Mouse (Mus musculus) G1E (cell line): ENCODE measurements at regions not wholly inside any gene's neighbourhood (a gene's known extent, or its start where the extent isn't known, plus 50 kb on each side); places are given as distances from the start of the nearest gene placed in this dataset.

ENCODE experiments used
- CTCF ChIP-seq: IDR thresholded peaks from 2 replicates; pipeline ENCODE4 v1.5.1; 2012; ENCODE audit warnings: low read depth, low read length, inconsistent platforms, mixed read lengths
- GATA1 ChIP-seq: IDR thresholded peaks from 2 replicates; pipeline ENCODE4 v1.6.1; 2012; ENCODE audit warnings: borderline replicate concordance, low read length, inconsistent platforms, mixed read lengths
- GATA2 ChIP-seq: IDR thresholded peaks from 2 replicates; pipeline ENCODE4 v1.6.1; 2012; ENCODE audit warnings: low read depth, low read length, inconsistent platforms, borderline replicate concordance
- POLR2AphosphoS5 ChIP-seq: IDR thresholded peaks from 2 replicates; pipeline ENCODE4 v1.6.1; 2012; ENCODE audit warnings: low read depth, low read length, inconsistent platforms; ENCODE audit not compliant: insufficient replicate concordance
- TAL1 ChIP-seq: conservative IDR thresholded peaks from 2 replicates; pipeline ENCODE4 v1.6.1; 2012; ENCODE audit warnings: low read depth, low read length, inconsistent platforms, mixed read lengths

GRCm38 (mm10) chr13:94647566-94647965, 141.1 kb upstream of the Tbca start:
- no peak for TF ChIP-seq CTCF
- TF ChIP-seq GATA2: no peak
- TF ChIP-seq TAL1: no peak
- no peak for TF ChIP-seq POLR2AphosphoS5
- TF ChIP-seq GATA1: no peak
